Mouse (Mus musculus): Measurements from ENCODE around the gene Ydjc.
"Not testable (repeated sequence)": the region's sequence is repeated elsewhere in the genome, so short reads cannot be mapped to it uniquely, and the experiment has no call there.

Ydjc gene

DNA sequence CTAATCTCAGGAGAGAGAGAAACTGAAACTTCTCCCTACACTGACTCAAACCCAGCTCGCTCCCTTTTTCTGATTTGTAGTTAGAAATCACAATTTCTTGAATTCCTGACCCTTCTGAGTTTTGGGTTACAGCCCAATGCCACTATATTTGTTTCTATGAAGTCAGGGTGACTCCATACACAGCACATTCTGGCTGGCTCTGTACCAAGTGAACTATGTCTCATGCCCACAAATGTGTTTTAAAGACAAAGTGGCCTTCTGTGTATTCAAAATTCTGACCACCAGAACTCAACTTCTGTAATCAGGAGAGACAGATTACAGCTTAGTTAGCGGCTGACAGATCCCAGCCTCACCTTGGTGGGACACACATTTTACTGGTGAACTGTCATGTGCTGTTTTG, 9.9 kb downstream of the Ydjc start:
- no peak for DNase-seq

DNA sequence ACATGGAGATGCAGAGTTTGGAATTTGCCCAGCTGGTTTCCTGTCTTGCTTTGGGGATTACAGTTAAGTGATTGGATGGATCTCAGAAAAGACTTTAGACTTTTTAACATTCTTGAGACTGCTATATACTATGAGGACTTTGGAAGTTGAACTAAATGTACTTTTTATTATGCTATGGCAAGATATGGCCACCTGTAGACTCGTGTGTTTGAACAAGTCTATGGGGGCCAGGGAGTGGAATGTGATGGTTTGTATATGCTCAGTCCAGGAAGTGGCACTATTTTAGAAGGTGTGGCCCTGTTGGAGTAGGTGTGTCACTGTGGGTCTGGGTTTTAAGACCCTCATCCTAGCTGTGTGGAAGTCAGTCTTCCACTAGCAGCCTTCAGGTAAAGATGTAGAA, 21.1 kb downstream of the Ydjc start:
- not testable (repeated sequence) for DNase-seq

DNA sequence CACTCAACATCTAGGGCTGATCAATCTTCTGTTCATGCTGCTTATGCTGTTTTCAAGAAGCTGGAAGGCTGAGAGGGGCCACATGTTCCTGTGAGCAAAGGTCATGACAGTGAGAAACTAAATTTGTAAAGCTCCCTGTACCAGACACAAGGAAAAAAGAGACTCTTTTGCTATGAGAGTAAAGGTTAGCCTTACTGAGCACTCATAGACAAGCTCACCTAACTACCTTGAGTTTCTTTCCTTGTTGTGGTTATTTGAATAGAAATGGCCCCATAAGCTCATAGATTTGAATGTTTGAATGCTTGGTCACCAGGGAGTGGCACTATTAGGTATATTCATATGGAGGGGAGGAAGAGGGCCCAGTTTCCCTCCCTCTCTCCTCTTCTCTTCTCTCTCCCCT, 22.8 kb downstream of the Ydjc start:
- no peak for DNase-seq

DNA sequence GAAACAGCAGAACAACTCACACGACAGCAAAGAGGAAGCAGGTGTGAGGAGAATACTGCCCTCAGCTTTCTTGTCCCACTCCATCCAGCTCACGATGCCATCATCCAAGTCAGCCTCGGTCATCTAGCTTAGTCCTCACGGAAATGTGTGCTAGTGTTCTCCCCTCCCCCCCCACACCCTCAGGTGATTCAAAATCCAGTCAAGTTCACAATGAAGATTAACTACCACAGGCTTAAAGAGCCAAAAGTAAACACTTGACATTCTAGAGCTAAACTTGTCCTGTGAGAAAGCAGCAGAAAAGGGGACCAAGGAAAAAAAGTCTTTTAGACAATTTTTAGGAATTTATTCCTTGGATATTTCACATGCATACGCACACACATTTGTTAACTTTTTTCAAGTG, 23.6 kb downstream of the Ydjc start:
- no peak for DNase-seq

DNA sequence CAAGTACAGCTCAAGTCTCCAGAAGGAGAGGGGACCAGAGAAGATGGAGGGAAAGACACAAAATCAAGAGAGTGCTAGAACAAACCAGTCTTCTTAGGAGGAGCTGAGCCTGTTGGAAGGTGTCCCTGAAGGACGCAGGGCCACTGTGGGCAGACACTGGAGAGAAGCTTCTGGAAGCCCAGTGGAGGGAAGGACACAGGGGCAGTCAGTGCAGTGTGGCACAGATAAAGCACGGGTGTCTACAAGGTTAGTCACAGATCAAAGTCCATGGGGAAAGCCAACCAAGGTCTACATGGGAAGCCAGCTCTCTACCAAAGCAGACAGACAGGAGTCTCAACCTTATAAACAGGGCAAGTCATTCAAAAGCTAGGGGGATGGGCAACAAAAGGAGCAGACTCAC, 31.3 kb downstream of the Ydjc start:
- DNase-seq, result no peak

DNA sequence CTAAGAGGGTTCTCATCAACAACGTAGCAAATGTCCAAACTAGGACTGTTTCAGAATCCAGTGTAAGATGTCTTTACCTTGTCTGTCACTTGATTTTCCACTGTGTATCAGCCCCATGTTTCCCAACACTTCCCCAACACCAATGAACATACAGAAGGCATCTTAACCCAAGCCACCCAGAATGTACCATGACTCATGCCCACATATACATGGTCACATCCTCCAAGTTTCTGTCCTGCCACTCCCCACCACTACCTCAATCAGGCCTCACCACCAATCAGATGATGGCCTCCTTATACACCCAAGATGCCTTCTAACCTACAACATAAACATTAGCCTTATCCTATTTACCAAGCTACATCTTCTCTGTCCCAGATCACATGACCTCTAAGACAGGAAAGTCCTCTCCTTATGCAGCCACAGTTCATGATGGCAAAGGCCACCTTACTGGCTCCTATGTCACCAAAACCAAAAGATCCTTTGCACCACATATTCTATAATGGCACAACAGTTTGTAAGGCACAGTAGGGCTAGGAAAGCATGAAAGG, 33.3 kb downstream of the Ydjc start:
- DNase-seq, result no peak

DNA sequence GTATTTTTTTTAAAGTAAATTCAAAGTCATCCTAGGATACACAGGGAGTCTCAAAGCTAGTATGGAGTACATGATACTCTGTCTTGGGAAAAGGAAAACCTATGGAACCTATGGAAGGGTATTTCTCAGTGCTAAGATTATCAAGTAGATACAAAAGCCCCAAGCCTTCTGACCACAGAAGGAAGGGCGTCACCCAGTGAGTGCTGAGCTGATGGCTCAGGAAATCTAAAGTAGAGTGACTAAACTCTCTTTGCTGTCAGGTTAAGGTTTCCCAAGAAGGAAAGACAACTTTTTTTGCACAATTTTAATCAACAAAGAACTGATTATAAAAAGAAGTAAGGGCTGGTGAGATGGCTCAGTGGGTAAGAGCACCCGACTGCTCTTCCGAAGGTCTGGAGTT, 35.3 kb downstream of the Ydjc start:
- no peak for DNase-seq

DNA sequence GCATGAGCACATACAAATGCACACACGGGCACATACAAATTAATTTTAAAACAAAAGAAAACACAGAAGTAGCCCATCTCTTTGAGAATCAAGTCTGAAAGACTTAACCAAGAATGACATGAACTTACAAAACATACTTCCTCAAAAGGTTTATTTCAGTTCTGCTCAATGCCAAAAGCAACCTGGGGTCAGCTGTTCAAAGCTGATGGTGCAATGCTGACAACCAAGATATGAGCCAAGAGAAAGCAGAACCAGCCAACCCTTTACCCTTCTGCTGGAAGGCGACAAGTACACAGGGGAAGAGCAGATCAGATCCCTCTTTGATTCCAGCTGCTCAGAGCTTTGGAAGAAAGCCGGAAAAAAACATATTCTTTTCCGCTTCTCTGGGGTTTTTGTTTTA, 37.0 kb downstream of the Ydjc start:
- peak; percentile 96 for DNase-seq

DNA sequence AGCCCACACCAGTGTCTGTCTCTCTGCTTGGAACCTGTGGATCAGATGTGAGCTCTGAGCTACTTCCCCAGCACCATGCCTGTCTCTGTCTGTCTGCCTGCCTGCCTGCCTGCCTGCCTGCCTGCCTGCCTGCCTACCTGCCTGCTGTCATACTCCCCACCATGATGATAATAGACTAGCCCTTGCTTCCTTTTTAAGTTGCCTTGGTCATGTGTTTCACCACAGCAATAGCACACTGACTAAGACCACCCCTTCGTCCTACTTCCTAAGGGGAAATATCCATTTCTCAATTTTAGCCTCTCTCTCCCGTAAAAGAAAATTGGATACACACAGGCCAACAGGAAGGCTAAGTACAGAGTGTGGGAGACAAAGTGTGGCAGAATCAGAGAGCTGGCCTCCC, 37.7 kb downstream of the Ydjc start:
- no peak for DNase-seq

DNA sequence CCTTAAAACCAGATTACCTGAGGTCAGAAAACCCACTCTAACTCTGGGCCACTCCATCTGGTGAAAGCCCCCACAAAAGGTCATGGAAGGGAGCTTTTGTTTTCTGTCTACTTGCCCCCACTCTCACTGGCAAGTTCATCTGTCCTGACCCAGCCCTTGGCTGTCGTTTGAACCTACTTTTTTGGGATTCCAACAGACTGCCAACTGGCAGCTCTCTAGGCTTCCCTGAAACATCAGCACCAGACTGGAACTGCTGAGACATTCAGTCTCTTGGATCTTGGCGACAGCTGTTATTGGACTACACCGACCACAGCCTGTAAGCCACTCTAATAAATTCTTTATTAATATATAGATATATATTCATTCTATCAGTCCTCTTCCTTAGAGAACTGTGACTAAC, 38.6 kb downstream of the Ydjc start:
- peak; percentile 86 for DNase-seq

DNA sequence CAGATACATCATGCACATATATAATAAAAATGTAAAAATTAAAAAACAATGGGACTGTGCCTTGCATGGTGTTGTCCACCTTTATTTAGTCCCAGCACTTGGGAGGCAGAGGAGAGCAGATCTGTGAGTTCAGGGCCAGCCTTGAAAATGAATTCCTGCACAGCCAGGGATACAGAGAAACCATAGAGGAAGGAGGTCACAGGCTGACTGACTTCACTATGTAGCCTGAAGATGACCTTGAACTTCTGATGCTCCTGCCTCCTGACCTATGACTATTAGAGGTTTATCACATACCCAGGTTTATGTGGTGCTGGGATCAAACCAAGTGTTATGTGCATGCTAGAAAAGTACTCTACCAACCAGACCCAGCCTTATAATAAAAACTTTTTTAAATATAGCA, 41.1 kb downstream of the Ydjc start:
- DNase-seq, result no peak

DNA sequence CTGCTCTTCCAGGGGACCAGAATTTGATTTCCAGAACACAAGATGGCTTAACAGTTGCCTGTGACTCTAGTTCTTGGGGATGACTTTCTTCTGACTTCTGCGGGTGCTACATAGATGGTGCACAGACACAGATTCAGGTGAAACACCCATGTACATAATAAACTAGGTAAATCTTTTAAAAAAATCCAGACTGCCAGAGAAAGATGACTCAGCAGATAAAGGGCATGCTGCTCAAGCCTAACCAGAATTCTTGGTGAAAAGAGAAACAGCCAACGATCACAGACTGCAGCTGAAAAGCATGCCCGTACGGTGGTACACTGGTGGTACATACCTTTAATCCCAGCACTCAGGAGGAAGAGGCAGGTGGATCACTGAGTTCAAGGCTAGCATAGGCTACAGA, 49.4 kb downstream of the Ydjc start:
- DNase-seq, result no peak

DNA sequence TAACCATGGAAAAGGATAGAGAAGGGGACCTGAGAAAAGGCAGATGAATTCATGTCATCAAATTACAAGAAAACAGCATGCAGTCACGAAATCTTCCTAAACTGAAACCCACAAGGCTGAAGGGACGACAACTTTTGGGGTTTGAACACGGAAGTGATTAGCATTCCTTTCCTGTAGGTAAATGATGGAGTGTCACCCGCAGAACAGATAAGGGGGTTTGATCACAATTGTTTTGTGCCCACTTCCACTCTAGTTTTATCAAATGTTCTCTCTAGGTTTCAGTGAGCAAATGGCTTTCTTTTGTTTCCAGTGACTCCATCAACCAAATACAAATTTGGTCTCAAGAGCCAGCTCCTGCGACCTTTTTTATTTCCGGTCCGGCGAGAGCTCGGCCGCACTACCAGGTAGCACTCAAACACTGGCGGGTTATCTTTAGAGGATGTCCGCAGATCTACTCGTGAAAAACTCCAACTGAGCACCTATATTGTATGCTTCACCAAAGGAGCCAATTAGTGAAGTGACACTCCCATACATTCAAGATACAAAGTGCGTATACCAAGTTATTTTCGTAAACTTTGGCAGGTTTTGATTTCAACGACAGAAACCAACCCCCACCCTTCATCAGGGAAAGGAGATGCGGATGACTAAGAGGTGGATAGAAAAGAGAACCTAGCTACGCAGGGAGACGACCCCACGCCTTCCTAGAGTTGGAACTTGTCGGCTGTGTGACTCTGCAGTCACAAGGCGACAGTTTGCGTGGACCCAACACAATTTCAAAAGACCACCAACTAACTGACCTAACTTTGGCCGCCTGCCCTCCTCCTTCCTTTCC, 55.9 kb downstream of the Ydjc start:
- peak; percentile 88 for DNase-seq

DNA sequence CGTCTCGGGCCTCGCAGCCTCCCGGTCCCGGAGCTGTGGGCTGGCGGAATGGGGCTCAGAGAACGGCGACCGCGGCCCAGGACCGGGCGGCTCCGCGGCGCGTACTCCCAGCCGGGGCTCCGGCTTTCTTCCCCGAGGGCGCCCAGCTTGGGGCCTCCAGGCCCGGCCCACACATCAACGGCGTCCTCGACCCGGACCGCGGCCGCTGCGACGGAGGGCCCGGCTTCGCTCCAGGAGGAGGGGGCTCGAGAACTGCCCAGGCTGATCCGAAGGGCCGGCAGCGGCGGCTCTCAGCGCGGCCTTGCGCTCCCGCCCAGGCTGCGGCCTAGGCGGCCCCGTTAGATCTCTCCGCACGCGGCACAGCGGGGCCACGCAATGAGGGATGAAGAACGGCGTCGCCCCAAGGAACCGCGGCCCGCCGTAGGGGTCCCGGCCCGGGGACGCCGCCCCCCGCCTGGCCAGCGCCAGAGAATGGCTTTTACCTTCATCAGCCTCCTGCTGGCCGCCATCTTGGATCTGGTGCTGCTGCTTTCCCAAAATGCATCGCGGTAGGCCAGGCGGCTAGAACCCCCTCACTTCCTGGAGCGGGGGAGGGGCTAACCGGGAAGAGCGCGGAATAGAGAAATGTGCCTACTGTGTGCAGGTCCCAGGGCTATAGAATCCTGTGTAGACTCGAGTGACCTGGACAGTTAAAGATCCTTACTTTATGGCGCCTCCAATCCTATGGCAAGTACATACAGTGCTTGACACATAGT, 56.7 kb downstream of the Ydjc start:
- peak; percentile 98 for DNase-seq

DNA sequence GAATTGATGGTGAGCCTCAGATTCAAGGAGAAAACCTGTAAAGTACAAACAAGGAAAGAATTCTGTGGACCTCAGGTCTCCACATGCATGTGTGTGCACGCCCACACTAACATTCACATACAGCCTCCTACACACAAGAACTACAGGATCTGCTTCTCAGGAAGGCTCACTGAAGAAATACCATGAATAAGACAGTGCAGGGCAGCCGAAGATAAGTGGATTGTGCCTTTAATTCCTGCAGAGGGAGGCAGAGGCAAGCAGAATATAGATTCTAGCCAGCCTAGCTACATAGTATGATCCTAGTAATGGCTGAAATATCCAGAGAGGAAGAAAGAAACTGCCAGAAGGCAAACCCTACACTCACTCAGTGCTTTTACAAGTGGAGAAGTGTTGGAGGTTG, 57.6 kb downstream of the Ydjc start:
- no peak for DNase-seq

DNA sequence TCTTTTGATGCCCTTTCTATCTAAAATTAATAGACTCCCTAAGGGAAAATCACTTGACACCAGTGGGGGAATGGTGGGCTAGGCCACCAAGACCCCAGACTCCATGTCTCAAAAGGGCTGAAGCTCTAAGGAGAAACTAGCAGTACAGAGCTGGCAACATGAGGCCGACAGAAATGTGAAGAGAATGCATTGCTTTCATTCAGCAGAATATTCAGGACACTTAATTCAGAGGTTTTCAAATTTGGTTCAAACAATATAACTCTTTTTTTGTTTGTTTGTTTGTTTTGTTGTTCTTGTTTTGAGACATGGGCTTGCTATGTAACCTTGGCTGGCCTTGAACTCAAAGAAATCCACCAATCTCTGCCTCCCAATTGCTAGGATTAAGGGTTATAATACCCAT, 58.1 kb downstream of the Ydjc start, which contains the start of gene Ube2l3:
TSS of gene Ube2l3 (minus strand) at position 101 of the 400 bp plus-strand sequence.
- DNase-seq, result no peak

DNA sequence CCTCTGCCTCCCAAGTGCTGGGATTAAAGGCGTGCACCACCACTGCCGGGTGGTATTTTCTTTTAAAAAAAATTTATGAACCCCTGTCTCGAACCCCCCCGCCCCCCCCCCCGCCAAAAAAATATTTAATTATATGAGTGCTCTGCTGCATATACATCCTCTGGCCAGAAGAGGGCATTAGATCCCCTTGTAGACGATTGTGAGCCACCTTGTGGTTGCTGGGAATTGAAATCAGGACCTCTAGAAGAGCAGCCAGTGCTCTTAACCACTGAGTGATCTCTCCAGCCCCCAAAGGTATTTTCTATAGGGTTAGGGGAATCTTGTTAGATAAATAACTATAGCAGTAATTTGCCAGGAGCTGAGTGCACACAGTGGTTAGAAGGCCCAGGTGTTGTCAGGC, 60.6 kb downstream of the Ydjc start:
- peak; percentile 89 for DNase-seq

DNA sequence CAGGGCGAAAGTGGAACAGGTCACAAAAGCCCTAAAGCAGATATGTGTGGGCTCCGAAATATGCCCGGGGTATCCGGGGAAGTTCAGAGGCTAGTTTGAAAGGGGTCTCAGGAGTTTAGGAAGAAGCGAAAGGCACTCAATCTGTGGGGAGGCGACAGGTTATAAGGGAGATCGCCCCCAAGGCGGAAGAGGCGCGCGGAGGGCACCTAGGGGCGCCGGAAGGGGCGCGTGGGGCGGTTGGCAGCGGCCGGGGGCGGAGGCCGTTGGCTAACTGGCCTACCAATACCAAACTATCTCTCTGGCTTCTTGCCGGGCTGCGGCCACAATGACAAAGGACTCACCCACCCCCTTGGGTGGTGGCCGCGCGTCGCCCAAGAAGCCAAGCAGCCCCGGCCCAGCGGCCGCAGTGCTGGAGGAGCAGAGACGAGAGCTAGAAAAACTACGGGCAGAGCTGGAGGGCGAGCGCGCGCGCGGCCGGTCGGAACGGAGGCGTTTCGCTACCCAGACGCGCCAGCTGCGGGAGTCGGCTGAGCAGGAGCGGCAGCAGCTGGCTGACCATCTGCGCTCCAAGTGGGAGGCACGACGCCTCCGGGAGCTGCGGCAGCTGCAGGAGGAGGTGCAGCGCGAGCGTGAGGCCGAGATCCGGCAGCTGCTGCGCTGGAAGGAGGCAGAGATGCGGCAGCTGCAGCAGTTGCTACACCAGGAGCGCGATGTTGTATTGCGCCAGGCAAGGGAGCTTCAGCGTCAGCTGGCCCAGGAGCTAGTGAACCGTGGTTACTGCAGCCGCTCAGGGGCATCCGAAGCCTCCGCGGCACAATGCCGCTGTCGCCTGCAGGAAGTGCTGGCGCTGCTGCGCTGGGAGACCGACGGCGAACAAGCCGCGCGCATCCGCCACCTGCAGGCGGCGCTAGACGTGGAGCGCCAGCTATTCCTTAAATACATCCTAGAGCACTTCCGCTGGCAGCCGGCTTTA, 64.3 kb downstream of the Ydjc start, which contains the start of gene Rimbp3:
TSS of gene Rimbp3 (plus strand) at position 215 of the 973 bp plus-strand sequence.
- DNase-seq, result peak; percentile 97

DNA sequence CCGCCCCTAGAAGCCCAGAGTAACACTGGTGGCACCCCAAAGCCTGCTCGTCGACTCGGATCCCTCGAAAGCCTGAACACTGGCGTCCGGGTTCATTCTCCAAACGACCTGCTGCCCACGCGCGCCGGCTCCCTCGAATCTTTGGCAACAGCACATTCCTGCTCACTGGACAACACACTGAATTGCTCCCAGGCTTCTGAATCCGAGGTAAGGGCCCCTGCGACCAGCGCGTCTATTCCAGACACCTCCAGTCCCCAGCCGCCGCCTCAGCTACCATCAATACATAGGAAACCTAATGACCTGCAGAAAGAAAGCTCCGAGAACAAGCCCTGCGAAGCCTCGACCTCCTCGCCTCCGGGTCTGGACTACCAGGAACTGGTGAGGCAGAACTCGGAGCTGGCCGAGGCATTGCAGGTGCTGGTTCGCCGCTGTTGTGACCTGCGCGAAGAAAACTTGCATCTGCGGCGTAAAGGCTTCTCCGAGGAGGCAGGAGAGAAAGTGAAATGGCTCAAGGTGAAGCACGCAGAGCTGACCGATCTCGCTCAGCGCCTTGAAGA, 65.1 kb downstream of the Ydjc start:
- no peak for DNase-seq

Data from heart, adult 11 months (tissue).